Mouse (Mus musculus): ENCODE measurements around the gene Mien1.

The Mien1 gene

GRCm38 (mm10) chr11:98438331-98439158, at the start of gene Mien1:
Gene Mien1, minus strand, starts transcription at chr11:98438991.
- DNase-seq (ENCODE audit: low spot score), result peak; percentile 93

GRCm38 (mm10) chr11:98487526-98488040, 48.8 kb upstream of the Mien1 start:
- no peak for DNase-seq (ENCODE audit: low spot score)

GRCm38 (mm10) chr11:98485749-98486148, 47.0 kb upstream of the Mien1 start:
- DNase-seq (ENCODE audit: low spot score), result no peak

- DNase-seq (ENCODE audit: low spot score), result no peak
Observed at GRCm38 (mm10) chr11:98482067-98482466, 43.3 kb upstream of the Mien1 start.

- DNase-seq (ENCODE audit: low spot score), result no peak
Observed at GRCm38 (mm10) chr11:98481231-98481630, 42.4 kb upstream of the Mien1 start.

GRCm38 (mm10) chr11:98479940-98480497, 41.2 kb upstream of the Mien1 start:
- no peak for DNase-seq (ENCODE audit: low spot score)

- no peak for DNase-seq (ENCODE audit: low spot score)
Observed at GRCm38 (mm10) chr11:98479026-98479939, 40.5 kb upstream of the Mien1 start.

- no peak for DNase-seq (ENCODE audit: low spot score)
Observed at GRCm38 (mm10) chr11:98477011-98477701, 38.4 kb upstream of the Mien1 start.

GRCm38 (mm10) chr11:98476434-98476807, 37.6 kb upstream of the Mien1 start:
- DNase-seq (ENCODE audit: low spot score), result no peak

GRCm38 (mm10) chr11:98475630-98476433, 37.0 kb upstream of the Mien1 start:
- DNase-seq (ENCODE audit: low spot score), result no peak

- DNase-seq (ENCODE audit: low spot score), result no peak
Observed at GRCm38 (mm10) chr11:98474967-98475366, 36.2 kb upstream of the Mien1 start.

GRCm38 (mm10) chr11:98473916-98474479, 35.2 kb upstream of the Mien1 start:
- DNase-seq (ENCODE audit: low spot score), result no peak

- no peak for DNase-seq (ENCODE audit: low spot score)
Observed at GRCm38 (mm10) chr11:98472696-98473095, 33.9 kb upstream of the Mien1 start.

GRCm38 (mm10) chr11:98470795-98471194, 32.0 kb upstream of the Mien1 start:
- no peak for DNase-seq (ENCODE audit: low spot score)

GRCm38 (mm10) chr11:98469761-98470714, 31.2 kb upstream of the Mien1 start:
- DNase-seq (ENCODE audit: low spot score), result no peak

GRCm38 (mm10) chr11:98464516-98464915, 25.7 kb upstream of the Mien1 start:
- no peak for DNase-seq (ENCODE audit: low spot score)

- no peak for DNase-seq (ENCODE audit: low spot score)
Observed at GRCm38 (mm10) chr11:98463911-98464310, 25.1 kb upstream of the Mien1 start.

- DNase-seq (ENCODE audit: low spot score), result no peak
Observed at GRCm38 (mm10) chr11:98462255-98462654, 23.5 kb upstream of the Mien1 start.

GRCm38 (mm10) chr11:98461109-98461720, 22.4 kb upstream of the Mien1 start:
- no peak for DNase-seq (ENCODE audit: low spot score)
